Mouse (Mus musculus) hindbrain, embryonic 11.5 days (tissue): ENCODE data around the gene Dleu7. TPM values are rescaled to one million over a fixed set of nuclear protein-coding genes. Genes with fewer than 3 reads are reported as not detected.

Source experiments
- ATAC-seq: fragments of 200-750 bp; cut with Nextera tagmentation; 2 replicates; pipeline ENCODE4 v1.8.0; 2017; ENCODE audit warnings: mild to moderate bottlenecking, moderate TSS enrichment, moderate library complexity; ENCODE audit not compliant: low FRiP score
- DNase-seq: peaks from one replicate; pipeline ENCODE4 v3.0.0-alpha.2; 2015; ENCODE audit warnings: low spot score
- H3K27ac ChIP-seq: fragments of 300-500 bp; sonication (generic); 2 replicates; pipeline ENCODE4 v1.5.1; 2014; ENCODE audit warnings: mild to moderate bottlenecking, low read depth, low read length
- H3K27me3 ChIP-seq: fragments of 300-500 bp; sonication (generic); 2 replicates; pipeline ENCODE4 v1.6.1; 2014; ENCODE audit warnings: mild to moderate bottlenecking, low read length, moderate library complexity, mixed read lengths; ENCODE audit not compliant: control insufficient read depth, insufficient read depth
- H3K36me3 ChIP-seq: fragments of 300-500 bp; sonication (generic); 2 replicates; pipeline ENCODE4 v1.6.1; 2014; ENCODE audit warnings: mild to moderate bottlenecking, low read length, moderate library complexity, mixed read lengths; ENCODE audit not compliant: control insufficient read depth, insufficient read depth
- H3K4me1 ChIP-seq: fragments of 300-500 bp; sonication (generic); replicated peaks from 2 replicates; pipeline ENCODE4 v1.6.1; 2014; ENCODE audit warnings: low read length, mixed read lengths; ENCODE audit not compliant: control insufficient read depth, insufficient read depth
- H3K4me2 ChIP-seq: fragments of 300-500 bp; sonication (generic); replicated peaks from 2 replicates; pipeline ENCODE4 v1.6.1; 2014; ENCODE audit warnings: mild to moderate bottlenecking, low read depth, low read length
- H3K4me3 ChIP-seq: fragments of 300-500 bp; sonication (generic); 2 replicates; pipeline ENCODE4 v1.5.1; 2014; ENCODE audit warnings: low read depth, low read length
- H3K9ac ChIP-seq: fragments of 300-500 bp; sonication (generic); 2 replicates; pipeline ENCODE4 v1.6.1; 2014; ENCODE audit warnings: low read depth, low read length
- H3K9me3 ChIP-seq: fragments of 300-500 bp; sonication (generic); 2 replicates; pipeline ENCODE4 v1.6.1; 2016; ENCODE audit warnings: low read length; ENCODE audit not compliant: control insufficient read depth
- WGBS: fragments of 180-500 bp; shearing (Covaris S2); extraction: QIAGEN DNeasy Blood & Tissue Kit; methylation state at CpG from one replicate; pipeline ENCODE4 v1.1.7; 2014; 5-methylcytosine and 5-hydroxymethylcytosine counted together
- polyA plus RNA-seq: library from polyadenylated mRNA; unstranded; fragments of >200 nt; fragmentation: Nextera tagmentation; extraction: Ambion mirVana; gene quantifications from 2 replicates; pipeline ENCODE4 v1.2.1, GENCODE M21; 2014

Gene Dleu7
- 1.4 and 1.6 TPM in 2 replicates for polyA plus RNA-seq

- no peaks in the 10 kb centered on the region; the same call in 1 of the 2 replicates for H3K27me3 ChIP-seq
- H3K4me2 ChIP-seq, result peak within 1 kb of the TSS; percentile 98
- H3K9ac ChIP-seq, result peak within 1 kb of the TSS; percentile 64
- H3K4me1 ChIP-seq, result peaks cover 4% of the 10 kb centered on the region
- no peaks in the 10 kb centered on the region for H3K9me3 ChIP-seq
- H3K4me3 ChIP-seq, result peak within 1 kb of the TSS; percentile 48
- no peak within 1 kb of the TSS for H3K27ac ChIP-seq
- no peaks in the 10 kb centered on the region for H3K36me3 ChIP-seq
- ATAC-seq (peak; percentile 94), DNase-seq (peak; percentile 73)
- under 1% methylated on average over 60 of the region's 60 CpGs for WGBS
Observed at GRCm38 (mm10) chr14:62292488-62293339, at the start of gene Dleu7, which contains the start of gene Rnaseh2b. TSS of gene Dleu7 (minus strand) at chr14:62293047. TSS of gene Rnaseh2b (plus strand) at chr14:62292589.

- Histone ChIP-seq H3K27me3 (no peaks in the 10 kb centered on the region), H3K27ac (no peak overlapping the region), H3K9me3 (no peaks in the 10 kb centered on the region), H3K4me2 (no peak overlapping the region), H3K36me3 (no peaks in the 10 kb centered on the region), H3K9ac (no peak overlapping the region), H3K4me1 (no peaks in the 10 kb centered on the region), H3K4me3 (no peak overlapping the region)
- 79% methylated on average over 8 of the region's 8 CpGs for WGBS
- ATAC-seq, result no peak
- no peak for DNase-seq
Observed at GRCm38 (mm10) chr14:62341887-62342642, 49.2 kb upstream of the Dleu7 start.

- Histone ChIP-seq H3K36me3 (no peaks in the 10 kb centered on the region), H3K4me2 (no peak overlapping the region), H3K9ac (no peak overlapping the region), H3K9me3 (no peaks in the 10 kb centered on the region), H3K27ac (no peak overlapping the region), H3K27me3 (no peaks in the 10 kb centered on the region), H3K4me1 (no peaks in the 10 kb centered on the region), H3K4me3 (no peak overlapping the region)
- no peak for ATAC-seq
- WGBS, result 81% methylated on average over 1 of the region's 1 CpGs
- no peak for DNase-seq
Observed at GRCm38 (mm10) chr14:62339196-62339595, 46.3 kb upstream of the Dleu7 start.

GRCm38 (mm10) chr14:62333909-62334687 lies 41.3 kb upstream of the Dleu7 start:
- no peaks in the 10 kb centered on the region for H3K27me3 ChIP-seq
- 85% methylated on average over 9 of the region's 9 CpGs for WGBS
- H3K36me3 ChIP-seq, result no peaks in the 10 kb centered on the region
- no peak for DNase-seq
- H3K4me1 ChIP-seq, result 0 out of 2 replicates have a peak, but pooled peaks cover 3% of the 10 kb centered on the region
- no peak for ATAC-seq
- no peak overlapping the region for H3K4me3 ChIP-seq
- no peak overlapping the region for H3K9ac ChIP-seq
- H3K27ac ChIP-seq, result no peak overlapping the region
- H3K4me2 ChIP-seq, result no peak overlapping the region
- H3K9me3 ChIP-seq, result no peaks in the 10 kb centered on the region

GRCm38 (mm10) chr14:62331866-62332619 lies 39.2 kb upstream of the Dleu7 start:
- peak overlapping the region; percentile 70; the same call in 1 of the 2 replicates for H3K27ac ChIP-seq
- H3K4me1 ChIP-seq, result 0 out of 2 replicates have a peak, but pooled peaks cover 3% of the 10 kb centered on the region
- H3K4me2 ChIP-seq, result peak overlapping the region; percentile 69
- H3K9me3 ChIP-seq, result no peaks in the 10 kb centered on the region
- no peaks in the 10 kb centered on the region for H3K27me3 ChIP-seq
- peak overlapping the region; percentile 74 for H3K4me3 ChIP-seq
- H3K9ac ChIP-seq, result peak overlapping the region; percentile 80
- H3K36me3 ChIP-seq, result no peaks in the 10 kb centered on the region
- DNase-seq, result peak; percentile 90
- WGBS, result under 1% methylated on average over 60 of the region's 62 CpGs
- peak; percentile 89 for ATAC-seq

- no peaks in the 10 kb centered on the region for H3K27me3 ChIP-seq
- peak overlapping the region; percentile 74 for H3K4me3 ChIP-seq
- no peaks in the 10 kb centered on the region for H3K36me3 ChIP-seq
- peak overlapping the region; percentile 80 for H3K9ac ChIP-seq
- 0 out of 2 replicates have a peak, but pooled peaks cover 3% of the 10 kb centered on the region for H3K4me1 ChIP-seq
- ATAC-seq, result peak; percentile 41; the same call in 1 of the 2 replicates
- no peak overlapping the region for H3K27ac ChIP-seq
- DNase-seq, result peak; percentile 17
- H3K9me3 ChIP-seq, result no peaks in the 10 kb centered on the region
- H3K4me2 ChIP-seq, result peak overlapping the region; percentile 69
- WGBS, result 21% methylated on average over 6 of the region's 6 CpGs
Observed at GRCm38 (mm10) chr14:62331457-62331856, 38.6 kb upstream of the Dleu7 start.

GRCm38 (mm10) chr14:62329631-62330030 lies 36.8 kb upstream of the Dleu7 start:
- no peaks in the 10 kb centered on the region for H3K36me3 ChIP-seq
- WGBS, result 85% methylated on average over 3 of the region's 3 CpGs
- no peak overlapping the region for H3K27ac ChIP-seq
- no peaks in the 10 kb centered on the region for H3K9me3 ChIP-seq
- no peak overlapping the region for H3K9ac ChIP-seq
- DNase-seq (no peak), ATAC-seq (no peak)
- 0 out of 2 replicates have a peak, but pooled peaks cover 3% of the 10 kb centered on the region for H3K4me1 ChIP-seq
- no peaks in the 10 kb centered on the region for H3K27me3 ChIP-seq
- H3K4me3 ChIP-seq, result no peak overlapping the region
- no peak overlapping the region for H3K4me2 ChIP-seq
